Mouse (Mus musculus) forebrain, embryonic 16.5 days (tissue): ENCODE measurements around the gene Clic6. TPM values are rescaled to one million over a fixed set of nuclear protein-coding genes. Genes with fewer than 3 reads are reported as not detected.

Source experiments
- polyA plus RNA-seq: library from polyadenylated mRNA; unstranded; fragments of >200 nt; fragmentation: Nextera tagmentation; extraction: Ambion mirVana; gene quantifications from 2 replicates; pipeline ENCODE4 v1.2.1, GENCODE M21; 2015

Clic6 gene
- polyA plus RNA-seq, 1 experiment from 2014 or later = 3.3 TPM

Other genes with a start within 250 kb of the Clic6 start
- gene Kcne2, start 193.3 kb upstream of the Clic6 start, polyA plus RNA-seq = 9.1 and 12.3 TPM in 2 replicates
- gene Smim11, start 184.4 kb upstream of the Clic6 start, polyA plus RNA-seq = 83.0 and 89.0 TPM in 2 replicates
- 0.09 and 0.15 TPM in 2 replicates for gene Fam243, start 164.3 kb upstream of the Clic6 start, polyA plus RNA-seq
- 0.10 TPM in 1 of 2 replicates, not detected in the other for gene Kcne1, start 126.3 kb upstream of the Clic6 start, polyA plus RNA-seq
- 48.1 and 50.7 TPM in 2 replicates for gene Rcan1, start 14.9 kb upstream of the Clic6 start, polyA plus RNA-seq